Mouse (Mus musculus): ENCODE results near the gene Igf1r. TPM values are rescaled to one million over a fixed set of nuclear protein-coding genes. Genes with fewer than 3 reads are reported as not detected.

The Igf1r gene
- polyA plus RNA-seq (2012; ENCODE audit: low replicate concordance): 3.9 and 4.3 TPM in 2 replicates

DNA sequence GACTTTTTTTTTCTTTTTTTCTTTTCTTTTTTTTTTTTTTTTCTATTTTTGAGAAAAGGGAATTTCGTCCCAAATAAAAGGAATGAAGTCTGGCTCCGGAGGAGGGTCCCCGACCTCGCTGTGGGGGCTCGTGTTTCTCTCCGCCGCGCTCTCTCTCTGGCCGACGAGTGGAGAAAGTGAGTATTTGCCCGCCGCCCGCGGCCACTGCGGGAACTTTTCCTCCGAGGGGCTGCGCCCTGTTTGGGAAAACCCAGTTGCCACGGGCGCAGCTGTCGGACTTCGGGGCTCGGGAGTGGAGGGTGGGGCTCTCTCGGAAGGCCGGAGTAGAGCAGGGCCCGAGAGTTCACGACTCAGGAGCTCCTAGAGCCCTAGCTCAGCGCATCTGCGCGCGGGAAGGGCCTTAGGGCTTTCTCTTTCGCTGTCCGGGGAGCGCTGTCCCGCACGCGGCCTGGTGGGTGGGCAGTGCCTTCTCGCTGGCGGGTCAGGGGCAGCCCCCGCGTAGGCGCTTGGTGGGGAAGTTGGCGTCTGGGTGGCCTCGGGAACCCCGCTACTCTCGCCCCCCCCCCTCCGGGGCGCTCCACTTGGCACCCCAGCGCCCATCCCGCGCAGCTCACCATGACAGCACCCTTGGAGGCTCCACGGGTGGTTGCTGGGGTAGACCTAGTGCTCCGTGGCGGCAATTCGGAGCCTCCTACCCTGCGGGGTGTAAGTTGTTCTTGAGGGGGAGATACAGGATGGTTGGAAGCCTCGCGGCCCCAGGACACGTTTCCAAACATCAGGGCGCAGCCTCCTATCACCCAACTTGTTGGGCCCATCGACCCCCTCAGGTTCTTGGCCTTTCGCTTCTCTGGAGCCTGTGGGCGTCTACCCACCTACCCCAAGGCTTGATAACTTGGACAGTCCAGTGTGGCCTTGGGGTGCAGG lies at the start of gene Igf1r:
Gene Igf1r (plus strand): TSS at position 51 of the 924 bp plus-strand sequence.

DNA sequence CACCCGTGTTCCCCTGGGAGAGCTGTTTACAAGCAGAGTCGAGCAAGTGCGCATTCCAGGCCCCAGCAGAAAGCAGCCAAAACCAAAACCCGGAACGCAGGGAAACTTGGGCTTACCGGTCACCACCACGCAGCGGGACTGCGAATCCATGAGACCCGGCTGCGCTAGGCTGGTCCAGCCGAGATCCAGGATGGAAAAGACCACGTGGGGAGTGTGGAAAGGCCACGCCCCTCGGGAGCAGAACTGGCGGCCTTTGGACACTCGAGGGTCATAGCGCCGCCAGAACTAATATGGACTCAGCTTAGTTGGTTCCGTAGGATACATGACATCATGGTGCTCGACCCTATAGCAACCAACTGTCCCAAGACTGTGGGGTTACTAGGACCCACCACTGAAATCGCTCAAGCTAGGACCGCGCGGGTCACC lies 311.4 kb downstream of the Igf1r start, which contains the start of gene Pgpep1l:
Gene Pgpep1l (minus strand): TSS at position 206 of the 426 bp plus-strand sequence.

DNA sequence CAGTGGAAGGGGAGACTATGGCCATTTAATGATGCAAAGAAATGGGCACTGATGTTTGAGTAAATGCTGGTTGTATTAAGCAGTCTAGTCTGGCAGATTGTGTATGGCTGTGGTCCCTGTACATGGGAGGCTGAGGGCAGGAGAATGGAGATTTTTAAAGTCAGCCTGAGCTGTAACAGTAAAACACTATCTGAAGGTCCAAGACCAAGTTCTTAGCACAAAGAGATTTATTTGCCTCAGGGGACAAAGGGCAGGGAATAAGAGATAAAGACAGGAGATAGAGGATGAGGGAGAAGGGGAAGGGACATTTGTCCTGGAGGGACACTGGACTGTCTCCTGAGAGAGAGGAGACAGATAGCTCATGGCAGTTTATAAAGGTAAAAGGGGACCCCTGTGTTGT lies 320.9 kb downstream of the Igf1r start, which contains the start of gene Fam169b:
Gene Fam169b (plus strand): TSS at position 325 of the 400 bp plus-strand sequence.

Other genes with a start within 250 kb of the Igf1r start
- 0.07 and 0.20 TPM in 2 replicates for gene Synm, start 193.1 kb upstream of the Igf1r start, polyA plus RNA-seq (2012; ENCODE audit: low replicate concordance)

All from hematopoietic multipotent progenitor cell, adult 10-12 weeks (in vitro differentiated cells).